Mouse (Mus musculus): Measurements from ENCODE around the gene Pou3f3. TPM values are rescaled to one million over a fixed set of nuclear protein-coding genes. Genes with fewer than 3 reads are reported as not detected.

The Pou3f3 gene
- polyA plus RNA-seq, 2 experiments, result 0.01 TPM; not detected in 1

- peaks cover 93% of the 10 kb centered on the region for H3K27me3 ChIP-seq (ENCODE audit: control insufficient read depth, insufficient read depth, low read length)
- H3K9ac ChIP-seq (replicated peaks), result no peak overlapping the region
- H3K27ac ChIP-seq, result no peak overlapping the region
- H3K4me1 ChIP-seq (replicated peaks; ENCODE audit: control insufficient read depth in 2 of 2, insufficient read depth in 2 of 2, low read length in 1 of 2), result no peaks in the 10 kb centered on the region
- no peak for TF ChIP-seq CTCF (IDR thresholded peaks at IDR 0.05; ENCODE audit: low read depth)
- no peak for TF ChIP-seq EP300 (IDR thresholded peaks at IDR 0.05; ENCODE audit: low read depth)
- no peak overlapping the region for H3K4me2 ChIP-seq (ENCODE audit: low read depth)
- no peak for DNase-seq (ENCODE audit: low read depth in 3 of 3, low spot score in 3 of 3)
- no peak for ATAC-seq (ENCODE audit: insufficient read depth)
- H3K36me3 ChIP-seq (replicated peaks; ENCODE audit: control insufficient read depth, insufficient read depth, low read depth), result no peaks in the 10 kb centered on the region
- no peak overlapping the region for H3K4me3 ChIP-seq (ENCODE audit: insufficient read depth in 1 of 2, low read depth in 2 of 2, low read length in 2 of 2)
- WGBS (ENCODE audit: insufficient replicate concordance), result 2% methylated on average over 75 of the region's 80 CpGs
- H3K9me3 ChIP-seq (ENCODE audit: control insufficient read depth, low read length), result no peaks in the 10 kb centered on the region
Measured at GRCm38 (mm10) chr1:42697756-42698583, 2.4 kb downstream of the Pou3f3 start.

GRCm38 (mm10) chr1:42698584-42699333, 3.2 kb downstream of the Pou3f3 start:
- H3K27me3 ChIP-seq (ENCODE audit: control insufficient read depth, insufficient read depth, low read length), result peaks cover 93% of the 10 kb centered on the region
- no peak for TF ChIP-seq EP300 (IDR thresholded peaks at IDR 0.05; ENCODE audit: low read depth)
- no peak for TF ChIP-seq CTCF (IDR thresholded peaks at IDR 0.05; ENCODE audit: low read depth)

GRCm38 (mm10) chr1:42699471-42699871, 3.9 kb downstream of the Pou3f3 start:
- H3K4me2 ChIP-seq (ENCODE audit: low read depth), result no peak overlapping the region
- H3K27ac ChIP-seq, result no peak overlapping the region
- H3K9ac ChIP-seq (replicated peaks), result no peak overlapping the region
- H3K4me1 ChIP-seq (replicated peaks; ENCODE audit: control insufficient read depth in 2 of 2, insufficient read depth in 2 of 2, low read length in 1 of 2), result no peaks in the 10 kb centered on the region
- no peaks in the 10 kb centered on the region for H3K9me3 ChIP-seq (ENCODE audit: control insufficient read depth, low read length)
- peaks cover 93% of the 10 kb centered on the region for H3K27me3 ChIP-seq (ENCODE audit: control insufficient read depth, insufficient read depth, low read length)
- no peak for TF ChIP-seq EP300 (IDR thresholded peaks at IDR 0.05; ENCODE audit: low read depth)
- no peak for TF ChIP-seq CTCF (IDR thresholded peaks at IDR 0.05; ENCODE audit: low read depth)
- WGBS (ENCODE audit: insufficient replicate concordance), result 2% methylated on average over 19 of the region's 19 CpGs
- no peak overlapping the region for H3K4me3 ChIP-seq (ENCODE audit: insufficient read depth in 1 of 2, low read depth in 2 of 2, low read length in 2 of 2)
- H3K36me3 ChIP-seq (replicated peaks; ENCODE audit: control insufficient read depth, insufficient read depth, low read depth), result no peaks in the 10 kb centered on the region
- ATAC-seq (ENCODE audit: insufficient read depth) (no peak), DNase-seq (ENCODE audit: low read depth in 3 of 3, low spot score in 3 of 3) (no peak)

More at GRCm38 (mm10) chr1:42698584-42699333, 3.2 kb downstream of the Pou3f3 start:
- Histone ChIP-seq H3K9ac (replicated peaks) (no peak overlapping the region), H3K4me3 (ENCODE audit: insufficient read depth in 1 of 2, low read depth in 2 of 2, low read length in 2 of 2) (no peak overlapping the region), H3K4me1 (replicated peaks; ENCODE audit: control insufficient read depth in 2 of 2, insufficient read depth in 2 of 2, low read length in 1 of 2) (no peaks in the 10 kb centered on the region), H3K36me3 (replicated peaks; ENCODE audit: control insufficient read depth, insufficient read depth, low read depth) (no peaks in the 10 kb centered on the region), H3K9me3 (ENCODE audit: control insufficient read depth, low read length) (no peaks in the 10 kb centered on the region), H3K27ac (no peak overlapping the region), H3K4me2 (ENCODE audit: low read depth) (no peak overlapping the region)
- DNase-seq (ENCODE audit: low read depth in 3 of 3, low spot score in 3 of 3) (no peak), ATAC-seq (ENCODE audit: insufficient read depth) (no peak)
- WGBS (ENCODE audit: insufficient replicate concordance), result 2% methylated on average over 52 of the region's 57 CpGs

- DNase-seq (ENCODE audit: low read depth in 3 of 3, low spot score in 3 of 3), result no peak
- ATAC-seq (ENCODE audit: insufficient read depth), result no peak
- Histone ChIP-seq H3K27me3 (ENCODE audit: control insufficient read depth, insufficient read depth, low read length) (peaks cover 92% of the 10 kb centered on the region), H3K9ac (replicated peaks) (no peak overlapping the region), H3K4me2 (ENCODE audit: low read depth) (no peak overlapping the region), H3K4me3 (ENCODE audit: insufficient read depth in 1 of 2, low read depth in 2 of 2, low read length in 2 of 2) (no peak overlapping the region), H3K36me3 (replicated peaks; ENCODE audit: control insufficient read depth, insufficient read depth, low read depth) (no peaks in the 10 kb centered on the region), H3K4me1 (replicated peaks; ENCODE audit: control insufficient read depth in 2 of 2, insufficient read depth in 2 of 2, low read length in 1 of 2) (no peaks in the 10 kb centered on the region), H3K9me3 (ENCODE audit: control insufficient read depth, low read length) (no peaks in the 10 kb centered on the region), H3K27ac (no peak overlapping the region)
- 11% methylated on average over 3 of the region's 3 CpGs for WGBS (ENCODE audit: insufficient replicate concordance)
- TF ChIP-seq EP300 (IDR thresholded peaks at IDR 0.05; ENCODE audit: low read depth), result no peak
- no peak for TF ChIP-seq CTCF (IDR thresholded peaks at IDR 0.05; ENCODE audit: low read depth)
Measured at GRCm38 (mm10) chr1:42700171-42700570, 4.6 kb downstream of the Pou3f3 start.

GRCm38 (mm10) chr1:42700815-42701214, 5.2 kb downstream of the Pou3f3 start:
- no peaks in the 10 kb centered on the region for H3K9me3 ChIP-seq (ENCODE audit: control insufficient read depth, low read length)

More at GRCm38 (mm10) chr1:42700815-42701214, 5.2 kb downstream of the Pou3f3 start:
- Histone ChIP-seq H3K4me3 (ENCODE audit: insufficient read depth in 1 of 2, low read depth in 2 of 2, low read length in 2 of 2) (no peak overlapping the region), H3K27me3 (ENCODE audit: control insufficient read depth, insufficient read depth, low read length) (peaks cover 92% of the 10 kb centered on the region), H3K4me1 (replicated peaks; ENCODE audit: control insufficient read depth in 2 of 2, insufficient read depth in 2 of 2, low read length in 1 of 2) (no peaks in the 10 kb centered on the region), H3K4me2 (ENCODE audit: low read depth) (no peak overlapping the region), H3K27ac (no peak overlapping the region), H3K9ac (replicated peaks) (no peak overlapping the region), H3K36me3 (replicated peaks; ENCODE audit: control insufficient read depth, insufficient read depth, low read depth) (no peaks in the 10 kb centered on the region)
- DNase-seq (ENCODE audit: low read depth in 3 of 3, low spot score in 3 of 3) (no peak), ATAC-seq (ENCODE audit: insufficient read depth) (no peak)
- no peak for TF ChIP-seq EP300 (IDR thresholded peaks at IDR 0.05; ENCODE audit: low read depth)
- no peak for TF ChIP-seq CTCF (IDR thresholded peaks at IDR 0.05; ENCODE audit: low read depth)
- WGBS (ENCODE audit: insufficient replicate concordance), result 21% methylated on average over 1 of the region's 1 CpGs

Measured in liver, embryonic 14.5 days (tissue).